Mouse (Mus musculus): Measurements from ENCODE around the gene Trim65.

- TF ChIP-seq CTCF (IDR thresholded peaks at IDR 0.05) = no peak
- no peak for TF ChIP-seq EP300 (IDR thresholded peaks at IDR 0.05)
Observed at GRCm38 (mm10) chr11:116100839-116101238, 30.1 kb downstream of the Trim65 start.
